In the genomic region with DNA sequence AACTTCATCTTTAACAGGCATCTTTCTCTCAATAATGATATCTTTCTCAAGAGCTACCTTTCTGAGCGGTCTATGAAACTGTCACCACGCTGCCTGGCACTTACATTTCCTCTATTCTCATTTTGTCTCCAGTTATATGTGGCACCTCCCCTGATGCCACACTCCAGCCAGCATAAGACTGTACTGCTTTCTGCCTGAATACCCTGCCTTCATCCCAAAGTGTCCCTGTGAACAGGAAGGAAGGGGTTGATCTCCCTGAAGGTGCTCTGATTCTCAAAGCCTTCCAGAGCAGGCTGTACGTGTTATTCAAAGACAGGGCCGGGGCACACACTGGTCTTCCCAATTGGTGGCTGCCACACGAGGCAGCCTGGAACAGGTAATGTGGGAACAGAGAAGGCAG, we compare ENCODE assay signal across 45 mouse cellular contexts. TPM values are rescaled to one million over a fixed set of nuclear protein-coding genes. Genes with fewer than 3 reads are reported as not detected.
"Had no signal": no experiment of that assay in that cellular context is flagged by ENCODE, and none has a peak within 500 bp of the region (broad histone marks: within the 10 kb centered on the region; RNA-seq: fewer than 3 reads in every experiment).

No protein-coding gene starts in this region.

- H3K27me3 ChIP-seq: limb, embryonic 12.5 days; limb, embryonic 13.5 days; limb, embryonic 15.5 days; liver, embryonic 12.5 days; liver, embryonic 13.5 days; liver, embryonic 15.5 days; lung, embryonic 15.5 days; midbrain, embryonic 12.5 days; midbrain, embryonic 13.5 days; midbrain, embryonic 15.5 days; neural tube, embryonic 12.5 days had no signal

- H3K9me3 ChIP-seq: limb, embryonic 10.5 days; limb, embryonic 12.5 days; limb, embryonic 13.5 days; limb, embryonic 15.5 days; liver, embryonic 12.5 days; liver, embryonic 13.5 days; liver, embryonic 15.5 days; lung, embryonic 15.5 days; megakaryocyte, embryonic 14.5 days; midbrain, embryonic 10.5 days; midbrain, embryonic 12.5 days; midbrain, embryonic 13.5 days; midbrain, embryonic 15.5 days; neural tube, embryonic 12.5 days had no signal

- H3K27ac ChIP-seq: limb, embryonic 10.5 days; limb, embryonic 12.5 days; limb, embryonic 13.5 days; limb, embryonic 15.5 days; liver, embryonic 12.5 days; liver, embryonic 13.5 days; liver, embryonic 14.5 days; liver, embryonic 15.5 days; lung, embryonic 15.5 days; macrophage; midbrain, embryonic 10.5 days; midbrain, embryonic 12.5 days; midbrain, embryonic 13.5 days; midbrain, embryonic 15.5 days; neural tube, embryonic 12.5 days had no signal

- H3K9ac ChIP-seq: limb, embryonic 12.5 days; limb, embryonic 13.5 days; limb, embryonic 15.5 days; liver, embryonic 12.5 days; liver, embryonic 13.5 days; liver, embryonic 14.5 days; liver, embryonic 15.5 days; liver, postnatal 0 days; lung, embryonic 14.5 days; lung, embryonic 15.5 days; midbrain, embryonic 12.5 days; midbrain, embryonic 13.5 days; midbrain, embryonic 15.5 days; neural tube, embryonic 12.5 days had no signal

- H3K4me1 ChIP-seq: limb, embryonic 10.5 days; limb, embryonic 12.5 days; limb, embryonic 13.5 days; limb, embryonic 15.5 days; liver, embryonic 12.5 days; liver, embryonic 13.5 days; liver, embryonic 15.5 days; lung, embryonic 15.5 days; megakaryocyte, embryonic 14.5 days; midbrain, embryonic 10.5 days; midbrain, embryonic 12.5 days; midbrain, embryonic 13.5 days; midbrain, embryonic 15.5 days; neural tube, embryonic 12.5 days had no signal

- H3K4me3 ChIP-seq: limb, embryonic 10.5 days; limb, embryonic 12.5 days; limb, embryonic 13.5 days; limb, embryonic 15.5 days; liver, embryonic 12.5 days; liver, embryonic 13.5 days; liver, embryonic 15.5 days; lung, embryonic 15.5 days; megakaryocyte, embryonic 14.5 days; midbrain, embryonic 10.5 days; midbrain, embryonic 12.5 days; midbrain, embryonic 13.5 days; midbrain, embryonic 15.5 days; myocyte; neural tube, embryonic 12.5 days had no signal

- DNase-seq: left cerebral cortex, postnatal 4 days; liver; liver, embryonic 13.5 days; liver, postnatal 0 days; lung, adult 18-20 months; lung, adult 2 months; lung, embryonic 14.5 days; lung, postnatal 10 days; lung, postnatal 14 days; lung, postnatal 36 days; lung, postnatal 4 days; midbrain, embryonic 14.5 days had no signal

- H3K4me2 ChIP-seq: limb, embryonic 12.5 days; limb, embryonic 13.5 days; limb, embryonic 15.5 days; liver, embryonic 11.5 days; liver, embryonic 12.5 days; liver, embryonic 13.5 days; liver, embryonic 15.5 days; lung, embryonic 14.5 days; lung, embryonic 15.5 days; midbrain, embryonic 11.5 days; midbrain, embryonic 12.5 days; midbrain, embryonic 13.5 days; midbrain, embryonic 15.5 days; neural tube, embryonic 12.5 days had no signal

- H3K36me3 ChIP-seq: limb, embryonic 10.5 days; limb, embryonic 12.5 days; limb, embryonic 13.5 days; limb, embryonic 15.5 days; liver, embryonic 12.5 days; liver, embryonic 13.5 days; liver, embryonic 15.5 days; lung, embryonic 15.5 days; midbrain, embryonic 10.5 days; midbrain, embryonic 12.5 days; midbrain, embryonic 13.5 days; midbrain, embryonic 15.5 days; neural tube, embryonic 12.5 days had no signal

- ATAC-seq: liver, embryonic 12.5 days; liver, postnatal 0 days; midbrain, embryonic 13.5 days; midbrain, embryonic 15.5 days; midbrain, embryonic 16.5 days had no signal

RNA-seq across cellular contexts. Expression of a gene that starts 12.1 kb away (rescaled TPM):
- total RNA-seq: left cerebral cortex, postnatal 14 days; left cerebral cortex, postnatal 25 days; left cerebral cortex, postnatal 36 days; left cerebral cortex, postnatal 4 days; liver, adult 2 months; megakaryocyte progenitor cell, adult 5-6 weeks; megakaryocyte, adult 5-6 weeks; megakaryocyte-erythroid progenitor cell, adult 5-6 weeks; midbrain, postnatal 0 days; monocyte, adult 5-6 weeks had no signal
- polyA plus RNA-seq: limb, embryonic 10.5 days; limb, embryonic 11.5 days; liver, adult 2 months; liver, embryonic 11.5 days; liver, embryonic 12.5 days; liver, embryonic 13.5 days; liver, embryonic 14.5 days; liver, embryonic 15.5 days; liver, embryonic 16.5 days; lung, adult 2 months; lung, embryonic 14.5 days; lung, embryonic 16.5 days; lung, postnatal 0 days; macrophage; midbrain, embryonic 10.5 days; midbrain, embryonic 11.5 days; midbrain, embryonic 12.5 days; midbrain, embryonic 13.5 days; midbrain, embryonic 14.5 days; midbrain, postnatal 0 days; neural tube, embryonic 11.5 days had no signal
